Mouse (Mus musculus) CH12.LX (cell line): ENCODE results near the gene Rap1gds1. TPM values are rescaled to one million over a fixed set of nuclear protein-coding genes. Genes with fewer than 3 reads are reported as not detected.

Source experiments
- DNase-seq: peaks from one replicate; pipeline ENCODE4 v3.0.0-alpha.2; 2013; ENCODE audit errors: extremely low read depth
- H3K27ac ChIP-seq: 2 replicates; pipeline ENCODE4 v1.5.1; 2012; ENCODE audit warnings: low read depth, mild to moderate bottlenecking, control low read depth, moderate library complexity; ENCODE audit not compliant: insufficient read depth
- H3K27me3 ChIP-seq: replicated peaks from 2 replicates; pipeline ENCODE3; 2012; ENCODE audit warnings: inconsistent platforms
- H3K36me3 ChIP-seq, 2 experiments: replicated peaks in 1 of 2; 2 replicates each; pipeline versions ENCODE3 to v1.6.1; 2012; ENCODE audit warnings: inconsistent platforms in 1 of 2, low read length in 1 of 2, mild to moderate bottlenecking in 1 of 2, mixed read lengths in 1 of 2, moderate library complexity in 1 of 2; ENCODE audit not compliant: control insufficient read depth in 1 of 2, insufficient read depth in 1 of 2
- H3K4me1 ChIP-seq, 2 experiments: 2 replicates each; pipeline ENCODE4 v1.6.1; 2012; ENCODE audit warnings: inconsistent platforms in 1 of 2, moderate library complexity in 1 of 2; ENCODE audit not compliant: insufficient read depth in 2 of 2, control insufficient read depth in 1 of 2
- H3K4me2 ChIP-seq: 2 replicates; pipeline ENCODE4 v1.6.1; 2012; ENCODE audit warnings: low read depth, mild to moderate bottlenecking, control low read depth; ENCODE audit not compliant: poor library complexity, insufficient read depth, severe bottlenecking
- H3K4me3 ChIP-seq, 3 experiments: fragments of 150-350 bp in 1 of 3; sonication (generic) in 1 of 3; replicated peaks in 1 of 3; 2 replicates each; pipeline versions ENCODE3 to v1.5.1; 2011 to 2012; ENCODE audit warnings: low read depth in 2 of 3, low read length in 2 of 3, mild to moderate bottlenecking in 2 of 3, moderate library complexity in 2 of 3, control low read depth in 1 of 3, improper control_type of control experiment in 1 of 3, inconsistent platforms in 1 of 3, mixed read lengths in 1 of 3; ENCODE audit not compliant: poor library complexity in 1 of 3
- H3K79me2 ChIP-seq: replicated peaks from 2 replicates; pipeline ENCODE4 v1.6.1; 2012; ENCODE audit warnings: mild to moderate bottlenecking, moderate library complexity; ENCODE audit not compliant: control insufficient read depth, poor library complexity, insufficient read depth, severe bottlenecking; ENCODE audit errors: extremely low read depth
- H3K9ac ChIP-seq: 2 replicates; pipeline ENCODE4 v1.6.1; 2012; ENCODE audit warnings: low read depth, mild to moderate bottlenecking, control low read depth, moderate library complexity; ENCODE audit not compliant: insufficient read depth
- H3K9me3 ChIP-seq: replicated peaks from 2 replicates; pipeline ENCODE3; 2012; ENCODE audit warnings: low read length, inconsistent platforms, mixed read lengths
- CHD1 ChIP-seq: IDR thresholded peaks from 2 replicates; pipeline ENCODE4 v1.6.1; 2012; ENCODE audit warnings: low read depth, low read length, improper control_type of control experiment, inconsistent platforms
- CHD2 ChIP-seq: IDR thresholded peaks from 2 replicates; pipeline ENCODE4 v1.6.1; 2011; ENCODE audit warnings: low read length, improper control_type of control experiment
- E2F4 ChIP-seq: IDR thresholded peaks from 2 replicates; pipeline ENCODE4 v1.6.1; 2011; ENCODE audit warnings: low read depth, low read length, improper control_type of control experiment; ENCODE audit not compliant: insufficient replicate concordance
- ELF1 ChIP-seq: IDR thresholded peaks from 2 replicates; pipeline ENCODE4 v1.6.1; 2014; ENCODE audit warnings: low read depth, mild to moderate bottlenecking, inconsistent platforms, low read length, improper control_type of control experiment
- ETS1 ChIP-seq: conservative IDR thresholded peaks from 2 replicates; pipeline ENCODE4 v1.6.1; 2012; ENCODE audit warnings: low read depth, mild to moderate bottlenecking, inconsistent platforms, low read length, improper control_type of control experiment, moderate library complexity
- JUND ChIP-seq: conservative IDR thresholded peaks from 2 replicates; pipeline ENCODE4 v1.6.1; 2011; ENCODE audit warnings: low read depth, low read length, improper control_type of control experiment
- KAT2A ChIP-seq: IDR thresholded peaks from 2 replicates; pipeline ENCODE4 v1.6.1; 2012; ENCODE audit warnings: low read length, improper control_type of control experiment, inconsistent platforms; ENCODE audit not compliant: insufficient replicate concordance
- MAFK ChIP-seq: IDR thresholded peaks from 2 replicates; pipeline ENCODE4 v1.6.1; 2011; ENCODE audit warnings: low read length, improper control_type of control experiment; ENCODE audit not compliant: insufficient replicate concordance
- MAX ChIP-seq: IDR thresholded peaks from 2 replicates; pipeline ENCODE4 v1.6.1; 2011; ENCODE audit warnings: low read length, improper control_type of control experiment
- MAZ ChIP-seq: IDR thresholded peaks from 2 replicates; pipeline ENCODE4 v1.6.1; 2012; ENCODE audit warnings: low read depth, mild to moderate bottlenecking, inconsistent platforms, low read length, improper control_type of control experiment, moderate library complexity
- MYC ChIP-seq: IDR thresholded peaks from 2 replicates; pipeline ENCODE4 v1.6.1; 2011; ENCODE audit warnings: low read depth, mild to moderate bottlenecking, improper control_type of control experiment, low read length
- RCOR1 ChIP-seq: conservative IDR thresholded peaks from 2 replicates; pipeline ENCODE4 v1.6.1; 2012; ENCODE audit warnings: low read depth, mild to moderate bottlenecking, inconsistent platforms, low read length, improper control_type of control experiment
- SIN3A ChIP-seq: IDR thresholded peaks from 2 replicates; pipeline ENCODE4 v1.6.1; 2012; ENCODE audit warnings: low read length, improper control_type of control experiment, inconsistent platforms
- SMC3 ChIP-seq: IDR thresholded peaks from 2 replicates; pipeline ENCODE4 v1.6.1; 2011; ENCODE audit warnings: low read depth, low read length, improper control_type of control experiment
- TCF12 ChIP-seq: IDR thresholded peaks from 2 replicates; pipeline ENCODE4 v1.6.1; 2014; ENCODE audit warnings: low read depth, mild to moderate bottlenecking, inconsistent platforms, low read length, improper control_type of control experiment
- UBTF ChIP-seq: IDR thresholded peaks from 2 replicates; pipeline ENCODE4 v1.6.1; 2012; ENCODE audit warnings: low read depth, mild to moderate bottlenecking, inconsistent platforms, low read length, improper control_type of control experiment, moderate library complexity
- USF1 ChIP-seq: IDR thresholded peaks from 2 replicates; pipeline ENCODE4 v1.6.1; 2014; ENCODE audit warnings: low read depth, mild to moderate bottlenecking, inconsistent platforms, low read length, improper control_type of control experiment
- USF2 ChIP-seq: conservative IDR thresholded peaks from 2 replicates; pipeline ENCODE4 v1.6.1; 2011; ENCODE audit warnings: low read depth, low read length, improper control_type of control experiment
- ZC3H11A ChIP-seq: IDR thresholded peaks from 2 replicates; pipeline ENCODE4 v1.6.1; 2012; ENCODE audit warnings: low read depth, mild to moderate bottlenecking, inconsistent platforms, low read length, improper control_type of control experiment
- ZKSCAN1 ChIP-seq: IDR thresholded peaks from 2 replicates; pipeline ENCODE4 v1.6.1; 2012; ENCODE audit warnings: low read depth, inconsistent platforms, low read length, improper control_type of control experiment, borderline replicate concordance
- ZMIZ1 ChIP-seq: IDR thresholded peaks from 2 replicates; pipeline ENCODE4 v1.6.1; 2012; ENCODE audit warnings: low read depth, mild to moderate bottlenecking, inconsistent platforms, low read length, improper control_type of control experiment
- dilution Hi-C: fragments of 300-500 bp; cut with MboI; formaldehyde crosslinking; loops from 2 replicates; pipeline ENCODE4 v1.14.3; 2020; ENCODE audit warnings: low sequenced_read_pairs; ENCODE audit not compliant: extremely low pct_unique_long_range_greater_than_20kb, extremely low pct_ligation_motif_present
- in situ Hi-C: fragments of 300-500 bp; cut with MboI; formaldehyde crosslinking; loops from 3 replicates; pipeline ENCODE4 v1.14.3; 2019; ENCODE audit warnings: low sequenced_read_pairs, low pct_ligation_motif_present, low pct_unique_long_range_greater_than_20kb, mixed read lengths
- polyA plus RNA-seq: library from polyadenylated mRNA; unstranded; fragments of >175 nt; gene quantifications from 2 replicates; pipeline ENCODE4 v1.2.1, GENCODE M21; 2012; ENCODE audit warnings: low read depth; ENCODE audit not compliant: insufficient read length
- total RNA-seq, 2 experiments: library from RNA; depleted of rRNA; stranded (reverse); fragments of 300-350 nt in 1 of 2; fragments of >200 nt in 1 of 2; gene quantifications; 2 replicates each; pipeline ENCODE4 v1.2.3; 2012 to 2014

Rap1gds1 gene
- total and polyA plus RNA-seq, 3 experiments = 24.4 to 36.7 (median 26.3) TPM

DNA sequence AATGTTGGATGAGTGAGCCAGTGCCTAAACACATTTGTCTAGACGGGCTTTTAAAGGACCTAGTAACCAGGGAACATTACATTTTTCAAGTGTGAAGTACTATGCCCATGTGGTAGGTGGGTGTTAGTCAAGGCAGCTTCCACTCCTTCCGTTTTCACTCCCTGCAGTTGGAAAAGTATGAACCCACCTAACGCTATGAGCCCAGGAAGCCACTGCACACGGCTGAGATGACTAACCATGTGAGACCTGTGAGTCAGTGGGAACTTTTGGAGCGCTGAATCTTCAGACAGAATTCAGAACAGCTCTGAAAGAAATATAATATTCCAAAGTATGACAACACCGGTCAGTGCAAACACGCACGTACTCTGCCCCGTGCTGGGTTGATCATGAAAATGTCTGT lies 125.9 kb downstream of the Rap1gds1 start:
- dilution Hi-C loops = no loop called here
- H3K4me1 ChIP-seq = no peaks in the 10 kb centered on the region

DNA sequence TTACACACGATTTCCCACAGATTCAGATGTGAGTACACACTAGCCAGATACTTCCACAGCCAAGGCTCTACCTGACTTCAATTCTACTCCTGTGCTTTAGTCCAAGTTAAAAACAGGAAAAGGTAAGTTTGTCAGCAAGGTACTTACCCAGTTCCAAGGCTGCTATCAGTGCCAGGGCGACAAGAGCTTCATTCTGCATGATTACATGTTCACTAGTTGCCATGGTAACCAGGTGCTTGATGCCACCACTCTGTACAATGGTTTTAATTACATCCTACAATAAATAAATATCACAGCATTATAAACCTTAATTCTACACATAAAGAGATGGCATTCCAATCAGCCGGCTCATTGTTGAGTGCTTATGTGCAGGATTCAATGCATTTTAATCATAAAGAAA lies 129.5 kb downstream of the Rap1gds1 start:
- Histone ChIP-seq H3K27me3 (no peaks in the 10 kb centered on the region), H3K4me1 (no peaks in the 10 kb centered on the region), H3K9me3 (no peaks in the 10 kb centered on the region), H3K9ac (no peak overlapping the region), H3K79me2 (no peaks in the 10 kb centered on the region), H3K4me2 (no peak overlapping the region), H3K36me3 (peaks cover 7 to 47% of the 10 kb centered on the region in 2 experiments), H3K27ac (no peak overlapping the region), H3K4me3 (no peak overlapping the region)
- dilution Hi-C loops = no loop called here
- no peak for DNase-seq
- in situ Hi-C loops = no loop called here
- TF ChIP-seq ZC3H11A (no peak), ZKSCAN1 (no peak), ELF1 (no peak), UBTF (no peak), USF2 (no peak), E2F4 (no peak), MYC (no peak), JUND (no peak), SIN3A (no peak), RCOR1 (no peak), USF1 (no peak), SMC3 (no peak), KAT2A (no peak), TCF12 (no peak), ETS1 (no peak), MAFK (no peak)

More for the DNA sequence above, 125.9 kb downstream of the Rap1gds1 start:
- Histone ChIP-seq H3K79me2 (no peaks in the 10 kb centered on the region), H3K9ac (no peak overlapping the region), H3K27me3 (no peaks in the 10 kb centered on the region), H3K4me3 (no peak overlapping the region), H3K4me2 (no peak overlapping the region), H3K36me3 (peaks cover 2 to 38% of the 10 kb centered on the region in 2 experiments), H3K27ac (no peak overlapping the region), H3K9me3 (no peaks in the 10 kb centered on the region)
- DNase-seq = no peak
- no peak for TF ChIP-seq MYC
- TF ChIP-seq CHD2 = no peak
- TF ChIP-seq MAX = no peak
- no peak for TF ChIP-seq CHD1
- no peak for TF ChIP-seq ZMIZ1
- TF ChIP-seq JUND = no peak
- TF ChIP-seq MAFK = no peak
- TF ChIP-seq MAZ = no peak
- in situ Hi-C loops = no loop called here
